Mouse (Mus musculus): ENCODE measurements at regions not wholly inside any gene's neighbourhood (a gene's known extent, or its start where the extent isn't known, plus 50 kb on each side); places are given as distances from the start of the nearest gene placed in this dataset.

DNA sequence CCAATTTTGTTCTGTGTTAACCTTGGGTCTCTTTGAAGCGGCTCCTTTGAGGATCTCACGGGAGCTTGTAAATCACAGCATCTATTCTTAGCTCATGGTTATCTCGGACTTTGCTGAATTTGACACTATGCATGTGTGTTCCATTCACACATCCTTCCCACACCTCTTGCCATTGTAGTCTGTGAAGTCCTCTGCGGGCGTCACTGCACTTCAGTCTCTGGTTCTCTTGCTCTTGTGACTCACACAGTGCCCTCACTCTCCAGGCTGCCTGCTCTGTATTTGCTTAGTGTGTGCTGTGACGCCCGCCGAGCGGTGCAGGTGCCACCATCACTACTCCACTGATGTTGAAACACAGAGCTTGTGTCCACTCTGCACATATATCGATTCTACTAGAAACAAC, 1271.2 kb downstream of the Synb start:
- TF ChIP-seq GATA1 (IDR thresholded peaks at IDR 0.05; ENCODE audit: borderline replicate concordance, low read length) (no peak), FLI1 (IDR thresholded peaks at IDR 0.05; ENCODE audit: low read length) (no peak)
- no peak overlapping the region for H3K4me3 ChIP-seq (replicated peaks)
- no peaks in the 10 kb centered on the region for H3K36me3 ChIP-seq (replicated peaks; ENCODE audit: low read length)
- H3K4me1 ChIP-seq: peaks cover 50% of the 10 kb centered on the region
- H3K27me3 ChIP-seq (replicated peaks): no peaks in the 10 kb centered on the region
- no peaks in the 10 kb centered on the region for H3K9me3 ChIP-seq

DNA sequence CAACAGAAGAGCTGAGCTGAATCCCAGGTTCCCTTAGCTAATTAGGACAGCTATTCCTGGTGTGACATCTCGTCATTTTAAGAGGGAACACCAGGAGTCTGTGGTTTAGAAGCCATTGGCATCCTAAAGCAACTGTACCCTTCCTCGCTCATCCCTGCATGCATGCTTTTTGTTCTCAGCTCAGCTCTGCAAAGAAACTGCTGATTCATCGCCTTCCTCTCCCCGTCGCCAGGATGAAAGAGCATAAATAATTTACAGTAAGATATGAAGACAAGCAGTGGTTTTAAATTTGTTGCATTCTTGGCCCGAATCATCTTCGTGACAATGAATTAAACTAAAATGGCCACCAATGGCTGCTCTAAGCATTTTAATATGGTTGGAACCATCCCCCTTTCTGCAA, 1272.9 kb downstream of the Synb start:
- TF ChIP-seq GATA1 (IDR thresholded peaks at IDR 0.05; ENCODE audit: borderline replicate concordance, low read length) (no peak), FLI1 (IDR thresholded peaks at IDR 0.05; ENCODE audit: low read length) (no peak)

DNA sequence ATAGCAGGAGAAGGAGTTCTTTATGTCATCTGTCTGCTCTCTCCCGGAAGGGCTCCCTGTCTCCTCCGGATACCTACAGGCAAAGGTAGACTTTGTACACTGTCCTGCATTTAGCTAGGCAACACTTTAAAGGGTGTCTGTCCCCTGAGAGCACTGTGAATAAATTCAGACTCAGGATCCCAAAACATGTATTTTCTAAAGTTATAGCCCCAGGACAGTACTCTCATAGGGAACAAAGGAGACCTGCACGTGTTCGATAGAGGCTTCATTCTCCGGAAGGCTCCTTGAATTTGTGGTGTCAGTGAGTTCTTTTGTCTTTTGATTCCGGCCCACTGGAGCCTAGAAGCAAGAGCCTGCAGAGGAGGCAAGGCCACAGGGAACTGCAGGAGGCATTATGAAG, 1273.3 kb downstream of the Synb start:
- Histone ChIP-seq H3K9me3 (no peaks in the 10 kb centered on the region), H3K4me1 (peaks cover 55% of the 10 kb centered on the region), H3K36me3 (replicated peaks; ENCODE audit: low read length) (no peaks in the 10 kb centered on the region), H3K4me3 (replicated peaks) (peak overlapping the region; percentile 33), H3K27me3 (replicated peaks) (no peaks in the 10 kb centered on the region)
- TF ChIP-seq GATA1 (IDR thresholded peaks at IDR 0.05; ENCODE audit: borderline replicate concordance, low read length) (no peak), FLI1 (IDR thresholded peaks at IDR 0.05; ENCODE audit: low read length) (no peak)

More for the DNA sequence above, 1272.9 kb downstream of the Synb start:
- H3K9me3 ChIP-seq: no peaks in the 10 kb centered on the region
- no peaks in the 10 kb centered on the region for H3K27me3 ChIP-seq (replicated peaks)
- H3K4me1 ChIP-seq: peaks cover 51% of the 10 kb centered on the region
- H3K4me3 ChIP-seq (replicated peaks): peak overlapping the region; percentile 33
- no peaks in the 10 kb centered on the region for H3K36me3 ChIP-seq (replicated peaks; ENCODE audit: low read length)

DNA sequence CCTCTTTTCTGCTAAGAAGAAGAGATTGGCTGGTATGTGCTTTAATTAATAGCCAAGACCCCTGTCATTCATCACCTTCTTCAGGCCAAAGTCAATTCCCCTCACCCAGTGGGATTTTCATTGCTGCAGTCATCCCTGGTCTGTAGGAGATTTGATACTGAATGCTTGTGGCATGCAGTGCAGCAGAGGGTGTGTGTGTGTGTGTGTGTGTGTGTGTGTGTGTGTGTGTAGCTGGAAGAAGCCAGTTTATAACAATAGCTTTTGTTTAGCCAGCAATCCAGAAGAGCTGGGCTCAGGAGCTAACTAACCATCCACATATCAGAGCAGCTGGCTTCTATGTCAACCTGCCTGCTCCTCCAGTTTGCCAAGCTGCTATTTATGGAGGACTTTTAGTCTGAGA, 1275.4 kb downstream of the Synb start:
- TF ChIP-seq GATA1 (IDR thresholded peaks at IDR 0.05; ENCODE audit: borderline replicate concordance, low read length) (no peak), FLI1 (IDR thresholded peaks at IDR 0.05; ENCODE audit: low read length) (no peak)
- Histone ChIP-seq H3K27me3 (replicated peaks) (no peaks in the 10 kb centered on the region), H3K4me3 (replicated peaks) (no peak overlapping the region), H3K4me1 (peaks cover 52% of the 10 kb centered on the region), H3K9me3 (peaks cover 10% of the 10 kb centered on the region), H3K36me3 (replicated peaks; ENCODE audit: low read length) (peaks cover 3% of the 10 kb centered on the region)

DNA sequence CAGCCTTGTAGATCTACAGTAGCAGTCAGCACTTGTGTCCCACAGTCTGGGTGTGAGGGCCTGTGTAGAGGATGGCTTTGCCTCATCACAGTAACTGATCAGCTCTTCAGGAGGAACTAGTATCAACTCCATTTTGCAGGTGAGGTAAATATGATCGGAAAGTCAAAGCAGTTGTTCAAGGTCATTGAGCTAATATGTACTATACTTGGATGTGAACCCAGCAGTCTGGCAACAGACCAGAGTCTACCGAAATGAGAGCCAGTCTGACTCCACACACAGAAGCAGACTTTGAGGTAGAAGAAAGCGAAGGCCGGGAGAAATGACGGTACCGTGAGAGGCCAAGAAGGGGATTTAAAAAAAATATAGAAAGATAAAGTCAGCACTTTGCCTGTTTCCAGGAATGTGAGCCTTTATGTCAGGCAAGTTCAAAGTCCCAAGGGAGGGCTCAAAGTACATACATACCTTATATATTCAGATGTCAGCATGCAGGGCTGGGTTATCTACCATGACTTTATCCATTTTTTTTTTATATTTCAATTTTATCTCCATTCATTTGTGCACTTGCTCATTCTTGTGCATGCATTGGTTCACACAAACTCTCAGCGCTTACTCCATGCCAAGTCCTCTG, 1297.2 kb downstream of the Synb start:
- H3K4me1 ChIP-seq: peaks cover 70% of the 10 kb centered on the region
- H3K27me3 ChIP-seq (replicated peaks): peaks cover under 1% of the 10 kb centered on the region
- no peak overlapping the region for H3K4me3 ChIP-seq (replicated peaks)
- H3K9me3 ChIP-seq: peaks cover 6% of the 10 kb centered on the region
- no peak for TF ChIP-seq FLI1 (IDR thresholded peaks at IDR 0.05; ENCODE audit: low read length)
- TF ChIP-seq GATA1 (IDR thresholded peaks at IDR 0.05; ENCODE audit: borderline replicate concordance, low read length): no peak
- H3K36me3 ChIP-seq (replicated peaks; ENCODE audit: low read length): peaks cover 4% of the 10 kb centered on the region

DNA sequence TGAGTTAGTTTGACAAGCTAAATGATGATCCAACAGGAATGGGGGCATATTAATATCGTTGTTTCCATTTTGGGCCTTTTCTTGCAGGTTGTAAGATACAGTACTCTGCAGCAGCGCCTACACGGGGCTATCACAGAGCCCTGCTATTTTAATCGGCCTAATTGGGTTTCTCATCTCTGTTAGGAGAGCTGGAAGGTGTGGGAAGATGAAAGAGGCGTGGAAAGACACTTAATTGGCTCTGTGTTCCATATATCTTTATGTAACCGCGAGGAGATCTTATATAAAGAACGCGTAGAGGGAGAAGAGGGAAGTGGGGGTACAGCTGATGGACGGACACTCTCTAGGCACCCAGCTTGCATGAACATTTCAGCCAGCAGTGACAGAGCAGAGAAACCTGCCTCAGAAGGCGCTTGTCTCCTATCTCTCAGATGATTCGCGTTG, 1300.5 kb downstream of the Synb start:
- TF ChIP-seq FLI1 (IDR thresholded peaks at IDR 0.05; ENCODE audit: low read length) (no peak), GATA1 (IDR thresholded peaks at IDR 0.05; ENCODE audit: borderline replicate concordance, low read length) (no peak)
- Histone ChIP-seq H3K4me1 (peaks cover 53% of the 10 kb centered on the region), H3K9me3 (no peaks in the 10 kb centered on the region), H3K4me3 (replicated peaks) (peak overlapping the region; percentile 7), H3K27me3 (replicated peaks) (peaks cover 11% of the 10 kb centered on the region), H3K36me3 (replicated peaks; ENCODE audit: low read length) (no peaks in the 10 kb centered on the region)

- H3K9me3 ChIP-seq: peaks cover 4% of the 10 kb centered on the region
- TF ChIP-seq GATA1 (IDR thresholded peaks at IDR 0.05; ENCODE audit: borderline replicate concordance, low read length) (no peak), FLI1 (IDR thresholded peaks at IDR 0.05; ENCODE audit: low read length) (no peak)
- peak overlapping the region; percentile 51 for H3K4me3 ChIP-seq (replicated peaks)
These were observed 1301.0 kb downstream of the Synb start for GRCm38 (mm10) chr14:67993142-67993541.

GRCm38 (mm10) chr14:67992088-67992487, 1302.0 kb downstream of the Synb start:
- H3K27me3 ChIP-seq (replicated peaks): peaks cover 11% of the 10 kb centered on the region
- H3K36me3 ChIP-seq (replicated peaks; ENCODE audit: low read length): no peaks in the 10 kb centered on the region
- peaks cover 8% of the 10 kb centered on the region for H3K9me3 ChIP-seq
- H3K4me3 ChIP-seq (replicated peaks): no peak overlapping the region
- peaks cover 40% of the 10 kb centered on the region for H3K4me1 ChIP-seq
- TF ChIP-seq GATA1 (IDR thresholded peaks at IDR 0.05; ENCODE audit: borderline replicate concordance, low read length) (no peak), FLI1 (IDR thresholded peaks at IDR 0.05; ENCODE audit: low read length) (no peak)

More at GRCm38 (mm10) chr14:67993142-67993541, 1301.0 kb downstream of the Synb start:
- H3K4me1 ChIP-seq: peaks cover 48% of the 10 kb centered on the region
- peaks cover 11% of the 10 kb centered on the region for H3K27me3 ChIP-seq (replicated peaks)
- H3K36me3 ChIP-seq (replicated peaks; ENCODE audit: low read length): no peaks in the 10 kb centered on the region

DNA sequence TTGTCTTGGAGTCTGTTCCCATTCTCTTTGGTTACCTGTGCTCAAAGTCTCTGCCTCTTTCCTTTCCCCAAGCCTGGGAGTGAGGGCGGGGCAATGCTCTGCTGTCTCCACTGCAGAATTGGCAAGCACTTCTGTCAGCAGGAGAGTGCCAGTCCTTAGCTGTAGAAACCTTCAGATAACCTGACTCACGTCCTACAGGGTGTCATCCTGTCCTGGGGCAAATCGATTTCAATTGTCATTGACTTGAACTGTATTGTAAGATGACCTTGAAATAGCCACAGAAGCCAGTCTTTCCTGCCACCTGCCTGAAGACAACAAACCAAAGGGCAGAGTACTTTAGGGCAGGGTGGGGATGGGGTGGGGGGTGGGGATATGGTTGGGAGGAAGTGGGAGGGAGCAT, 1303.8 kb downstream of the Synb start:
- Histone ChIP-seq H3K4me3 (replicated peaks) (no peak overlapping the region), H3K9me3 (peaks cover 8% of the 10 kb centered on the region), H3K4me1 (peaks cover 25% of the 10 kb centered on the region), H3K27me3 (replicated peaks) (peaks cover 14% of the 10 kb centered on the region), H3K36me3 (replicated peaks; ENCODE audit: low read length) (no peaks in the 10 kb centered on the region)
- TF ChIP-seq FLI1 (IDR thresholded peaks at IDR 0.05; ENCODE audit: low read length) (no peak), GATA1 (IDR thresholded peaks at IDR 0.05; ENCODE audit: borderline replicate concordance, low read length) (no peak)
